In the genomic region with DNA sequence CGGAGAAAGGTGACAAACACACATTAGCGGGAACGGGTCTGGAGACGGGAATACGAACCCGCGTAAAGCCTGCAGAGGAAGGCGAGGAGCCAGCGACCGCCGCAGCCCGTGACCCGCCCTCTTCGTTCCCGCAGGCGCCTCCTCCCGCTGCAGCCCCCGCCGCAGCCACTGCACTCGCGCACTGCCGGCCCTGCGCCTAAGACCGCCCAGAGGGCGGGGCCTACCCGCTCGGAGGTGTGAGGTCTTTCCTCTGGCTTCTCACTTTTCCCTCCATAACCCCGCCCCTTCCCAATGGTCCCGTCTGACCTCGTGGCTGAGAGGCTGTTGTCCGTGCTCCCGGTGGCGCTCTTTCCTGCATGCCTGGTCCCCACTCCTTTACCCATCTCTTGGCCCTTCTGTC, we compare ENCODE assay signal across 8 mouse cellular contexts. TPM values are rescaled to one million over a fixed set of nuclear protein-coding genes. Genes with fewer than 3 reads are reported as not detected.
A peak's percentile ranks its signal among the peaks of the same experiment; 100 is the strongest.
DNase-seq lines count a peak whose midpoint lies in the region; ATAC-seq and TF ChIP-seq lines count a peak whose summit lies in the region.

No protein-coding gene starts in this region.

- WGBS in forebrain, embryonic 11.5 days: under 1% methylated on average over 33 of the region's 33 CpGs
- 1% methylated on average over 32 of the region's 33 CpGs for WGBS in lung, embryonic 14.5 days
- WGBS in olfactory bulb, adult 2 months: under 1% methylated on average over 33 of the region's 33 CpGs

- no peaks in the 10 kb centered on the region for H3K9me3 ChIP-seq in forebrain, embryonic 11.5 days (ENCODE audit: control insufficient read depth, low read length)
- no peaks in the 10 kb centered on the region for H3K9me3 ChIP-seq in lung, embryonic 14.5 days (ENCODE audit: low read depth, low read length)

- peak overlapping the region; percentile 43 for H3K9ac ChIP-seq in forebrain, embryonic 11.5 days (ENCODE audit: low read length)
- H3K9ac ChIP-seq in lung, embryonic 14.5 days: no peak overlapping the region; the same call in 1 of the 2 replicates

- H3K4me2 ChIP-seq in forebrain, embryonic 11.5 days (ENCODE audit: low read depth, low read length, severe bottlenecking): peak overlapping the region; percentile 99
- peak overlapping the region; percentile 99 for H3K4me2 ChIP-seq in lung, embryonic 14.5 days

- H3K4me1 ChIP-seq in forebrain, embryonic 11.5 days (replicated peaks; ENCODE audit: control insufficient read depth, insufficient read depth, low read length): peaks cover 32% of the 10 kb centered on the region; the same call in 1 of the 2 replicates
- H3K4me1 ChIP-seq in lung, embryonic 14.5 days (ENCODE audit: insufficient read depth): no peaks in the 10 kb centered on the region
- H3K4me1 ChIP-seq in olfactory bulb, adult 2 months (ENCODE audit: control insufficient read depth, insufficient read depth, low read length): peaks cover 52% of the 10 kb centered on the region

- intact Hi-C loops in heart, postnatal 25 days (cut with DNase I): no loop called here

- peak; percentile 31 for ATAC-seq in forebrain, embryonic 11.5 days (replicated peaks; ENCODE audit: low FRiP score)
- ATAC-seq in lung, embryonic 14.5 days (ENCODE audit: insufficient read depth): peak; percentile 33

- peaks cover 37% of the 10 kb centered on the region for H3K27me3 ChIP-seq in forebrain, embryonic 11.5 days (ENCODE audit: control insufficient read depth, insufficient read depth, low read length)
- peaks cover 82% of the 10 kb centered on the region for H3K27me3 ChIP-seq in lung, embryonic 14.5 days (ENCODE audit: insufficient read depth, low read length)

- peak; percentile 95 for DNase-seq in ES-CJ7 (ENCODE audit: low read depth, low spot score)
- peak; percentile 97 for DNase-seq in brain, adult 2 months (ENCODE audit: low read depth, low spot score)
- peak; percentile 90 for DNase-seq in forebrain, embryonic 11.5 days (ENCODE audit: low spot score)
- DNase-seq in heart, postnatal 25 days (ENCODE audit: low spot score): peak; percentile 23
- DNase-seq in layer of hippocampus, adult 18-20 months (ENCODE audit: low spot score in 2 of 2): peak; percentile 76 to 84
- peak; percentile 87 for DNase-seq in lung, embryonic 14.5 days
- DNase-seq in thymus, postnatal 4 days: peak; percentile 60

- 0 out of 2 replicates have a peak, but pooled peaks have one; percentile 34 for TF ChIP-seq POLR2A in olfactory bulb, adult 2 months (IDR thresholded peaks at IDR 0.05; ENCODE audit: insufficient read depth, low read depth, low read length)

- H3K4me3 ChIP-seq in forebrain, embryonic 11.5 days (ENCODE audit: low read depth, low read length): peak overlapping the region; percentile 32
- peak overlapping the region; percentile 33 for H3K4me3 ChIP-seq in lung, embryonic 14.5 days (ENCODE audit: low read depth, low read length)
- peak overlapping the region; percentile 90 for H3K4me3 ChIP-seq in olfactory bulb, adult 2 months (ENCODE audit: insufficient read depth, low read depth, low read length)

- no peaks in the 10 kb centered on the region for H3K36me3 ChIP-seq in forebrain, embryonic 11.5 days (ENCODE audit: control insufficient read depth, insufficient read depth, low read length)
- H3K36me3 ChIP-seq in lung, embryonic 14.5 days (ENCODE audit: insufficient read depth): no peaks in the 10 kb centered on the region

- H3K27ac ChIP-seq in forebrain, embryonic 11.5 days (ENCODE audit: low read depth, low read length): no peak overlapping the region
- H3K27ac ChIP-seq in lung, embryonic 14.5 days (ENCODE audit: low read depth): no peak overlapping the region
- peak overlapping the region; percentile 47; the same call in 1 of the 2 replicates for H3K27ac ChIP-seq in olfactory bulb, adult 2 months (ENCODE audit: insufficient read depth, low read depth, low read length)

- TF ChIP-seq CTCF in lung, embryonic 14.5 days (IDR thresholded peaks at IDR 0.05; ENCODE audit: low read depth): 0 out of 2 replicates have a peak, but pooled peaks have one; percentile 9
- TF ChIP-seq CTCF in olfactory bulb, adult 2 months (IDR thresholded peaks at IDR 0.05; ENCODE audit: insufficient read depth, low read depth, low read length): peak; percentile 14; the same call in 1 of the 2 replicates

RNA-seq across cellular contexts. Expression of a gene that starts 1.3 kb away (rescaled TPM):
- polyA plus RNA-seq in forebrain, embryonic 11.5 days (2014; fragmentation: Nextera tagmentation; extraction: Ambion mirVana): 1.8 and 2.0 TPM in 2 replicates
- 1 to 10 TPM; 1.9 to 2.3 TPM for total RNA-seq in heart, postnatal 25 days (2021)
- 100 to 1,000 TPM; 164 to 170 TPM for total RNA-seq in layer of hippocampus, adult 18-20 months (2021)
- 0.70 and 0.97 TPM in 2 replicates for polyA plus RNA-seq in lung, embryonic 14.5 days (2014; fragmentation: Nextera tagmentation; extraction: Ambion mirVana)
- not detected in 2 replicates for polyA plus RNA-seq in olfactory bulb, adult 2 months (2012; ENCODE audit: insufficient read depth, insufficient read length, low replicate concordance, missing spikeins)

RNA-seq across cellular contexts. Expression of a gene that starts 17.0 kb away (rescaled TPM):
- 0.68 and 0.92 TPM in 2 replicates for polyA plus RNA-seq in forebrain, embryonic 11.5 days (2014; fragmentation: Nextera tagmentation; extraction: Ambion mirVana)
- under 1 TPM; 0.31 to 0.64 TPM for total RNA-seq in heart, postnatal 25 days (2021)
- not detected for total RNA-seq in layer of hippocampus, adult 18-20 months (2021)
- polyA plus RNA-seq in lung, embryonic 14.5 days (2014; fragmentation: Nextera tagmentation; extraction: Ambion mirVana): 4.7 and 6.8 TPM in 2 replicates
- polyA plus RNA-seq in olfactory bulb, adult 2 months (2012; ENCODE audit: insufficient read depth, insufficient read length, low replicate concordance, missing spikeins): not detected in 2 replicates

RNA-seq across cellular contexts. Expression of a gene that starts 35.4 kb away (rescaled TPM):
- polyA plus RNA-seq in forebrain, embryonic 11.5 days (2014; fragmentation: Nextera tagmentation; extraction: Ambion mirVana): 72.3 and 76.4 TPM in 2 replicates
- 10 to 100 TPM; 40.7 to 48.4 TPM for total RNA-seq in heart, postnatal 25 days (2021)
- 10 to 100 TPM; 64.9 to 68.5 TPM for total RNA-seq in layer of hippocampus, adult 18-20 months (2021)
- polyA plus RNA-seq in lung, embryonic 14.5 days (2014; fragmentation: Nextera tagmentation; extraction: Ambion mirVana): 61.1 and 66.0 TPM in 2 replicates
- not detected in 2 replicates for polyA plus RNA-seq in olfactory bulb, adult 2 months (2012; ENCODE audit: insufficient read depth, insufficient read length, low replicate concordance, missing spikeins)

RNA-seq across cellular contexts. Expression of a gene that starts 40.5 kb away (rescaled TPM):
- 124 and 133 TPM in 2 replicates for polyA plus RNA-seq in forebrain, embryonic 11.5 days (2014; fragmentation: Nextera tagmentation; extraction: Ambion mirVana)
- total RNA-seq in heart, postnatal 25 days (2021): 10 to 100 TPM; 12.5 to 12.8 TPM
- 10 to 100 TPM in 1 of 2 experiments, 1 to 10 TPM in 1; 9.4 to 13.2 TPM for total RNA-seq in layer of hippocampus, adult 18-20 months (2021)
- polyA plus RNA-seq in lung, embryonic 14.5 days (2014; fragmentation: Nextera tagmentation; extraction: Ambion mirVana): 91.6 and 105 TPM in 2 replicates
- polyA plus RNA-seq in olfactory bulb, adult 2 months (2012; ENCODE audit: insufficient read depth, insufficient read length, low replicate concordance, missing spikeins): not detected in 2 replicates

RNA-seq across cellular contexts. Expression of a gene that starts 57.3 kb away (rescaled TPM):
- 0.13 and 0.23 TPM in 2 replicates for polyA plus RNA-seq in forebrain, embryonic 11.5 days (2014; fragmentation: Nextera tagmentation; extraction: Ambion mirVana)
- under 1 TPM; 0.18 to 0.53 TPM for total RNA-seq in heart, postnatal 25 days (2021)
- total RNA-seq in layer of hippocampus, adult 18-20 months (2021): not detected
- polyA plus RNA-seq in lung, embryonic 14.5 days (2014; fragmentation: Nextera tagmentation; extraction: Ambion mirVana): 0.07 and 0.18 TPM in 2 replicates
- polyA plus RNA-seq in olfactory bulb, adult 2 months (2012; ENCODE audit: insufficient read depth, insufficient read length, low replicate concordance, missing spikeins): not detected in 2 replicates

Comparison
In these comparisons a context has a peak if more than half of its experiments do, and no peak if none do; other contexts are left out.
1. DNase-seq: peak in every context shown above with its lines; median percentile 97 in brain, adult 2 months; 95 in ES-CJ7; 90 in forebrain, embryonic 11.5 days; 87 in lung, embryonic 14.5 days; 80 in layer of hippocampus, adult 18-20 months; 60 in thymus, postnatal 4 days; 23 in heart, postnatal 25 days.
2. H3K4me3 ChIP-seq: peak in every context shown above with its lines; median percentile 90 in olfactory bulb, adult 2 months; 33 in lung, embryonic 14.5 days; 32 in forebrain, embryonic 11.5 days.